Comparison of ENCODE assay signal across 18 mouse cellular contexts in genomic region chr8:54975020-54975419, GRCm38 (mm10). TPM values are rescaled to one million over a fixed set of nuclear protein-coding genes. Genes with fewer than 3 reads are reported as not detected.
"Had no signal": no experiment of that assay in that cellular context is flagged by ENCODE, and none has a peak within 500 bp of the region (broad histone marks: within the 10 kb centered on the region; RNA-seq: fewer than 3 reads in every experiment).

No protein-coding gene starts in this region.

- H3K9ac ChIP-seq: liver, embryonic 13.5 days; neural tube, embryonic 13.5 days; stomach, embryonic 15.5 days had no signal

- H3K4me2 ChIP-seq: liver, embryonic 13.5 days; neural tube, embryonic 13.5 days; stomach, embryonic 15.5 days had no signal

- H3K4me3 ChIP-seq: left cerebral cortex, adult 2 months; liver, embryonic 13.5 days; myocyte; neural tube, embryonic 13.5 days; stomach, embryonic 15.5 days had no signal

- H3K4me1 ChIP-seq: liver, embryonic 13.5 days; stomach, embryonic 15.5 days had no signal

- H3K36me3 ChIP-seq: liver, embryonic 13.5 days; neural tube, embryonic 13.5 days; stomach, embryonic 15.5 days had no signal

- H3K27me3 ChIP-seq: liver, embryonic 13.5 days; neural tube, embryonic 13.5 days; stomach, embryonic 15.5 days had no signal

- DNase-seq: kidney, adult 18-20 months; kidney, adult 9 months; kidney, postnatal 14 days; kidney, postnatal 4 days; layer of hippocampus, adult 9-11 months; layer of hippocampus, postnatal 36 days; liver, embryonic 13.5 days; lung, adult 2 months; lung, postnatal 14 days; lung, postnatal 4 days; right cerebral cortex, postnatal 25 days; spleen, adult 18-20 months; thymus, postnatal 25 days had no signal

- H3K27ac ChIP-seq: left cerebral cortex, adult 2 months; liver, embryonic 13.5 days; neural tube, embryonic 13.5 days; stomach, embryonic 15.5 days had no signal

- H3K9me3 ChIP-seq: liver, embryonic 13.5 days; neural tube, embryonic 13.5 days; stomach, embryonic 15.5 days had no signal

- ATAC-seq: intestine, embryonic 16.5 days had no signal

RNA-seq across cellular contexts. Expression of gene Gpm6a, which starts 20.4 kb away (rescaled TPM):
- polyA plus RNA-seq: myocyte had no signal
